Mouse (Mus musculus): ENCODE measurements around the gene Nmnat3. TPM values are rescaled to one million over a fixed set of nuclear protein-coding genes. Genes with fewer than 3 reads are reported as not detected.
A peak's percentile ranks its signal among the peaks of the same experiment; 100 is the strongest.

The Nmnat3 gene
- polyA plus RNA-seq, 1 experiment from 2014 or later, result 1.4 TPM

DNA sequence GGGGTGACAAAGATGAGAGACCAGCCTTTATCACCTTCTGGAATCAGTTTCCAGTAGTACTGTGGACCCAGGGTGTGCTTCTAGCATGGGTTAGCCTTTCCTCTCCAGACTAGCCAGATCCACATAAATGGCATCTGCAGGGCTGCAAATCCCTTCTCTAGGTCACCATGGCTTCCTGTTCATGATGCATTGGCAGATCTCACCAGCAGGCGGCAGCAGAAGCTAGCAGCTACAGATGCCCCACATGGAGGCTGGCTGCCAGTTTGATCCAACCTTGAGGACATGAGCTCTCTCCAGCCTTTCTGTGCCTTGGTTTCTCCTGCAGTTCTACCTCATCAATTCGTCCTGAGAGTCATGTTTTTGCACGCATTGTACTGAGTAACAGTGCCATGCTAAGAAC, 121.9 kb downstream of the Nmnat3 start:
- H3K4me2 ChIP-seq, result no peak overlapping the region
- WGBS, result 35% methylated on average over 3 of the region's 3 CpGs
- no peaks in the 10 kb centered on the region for H3K36me3 ChIP-seq
- H3K27me3 ChIP-seq, result no peaks in the 10 kb centered on the region
- no peak overlapping the region for H3K9ac ChIP-seq
- H3K27ac ChIP-seq (replicated peaks), result no peak overlapping the region
- no peaks in the 10 kb centered on the region for H3K9me3 ChIP-seq
- no peak overlapping the region for H3K4me3 ChIP-seq
- 0 out of 2 replicates have a peak, but pooled peaks cover 3% of the 10 kb centered on the region for H3K4me1 ChIP-seq (replicated peaks)
- no peak for ATAC-seq (ENCODE audit: low FRiP score, low read depth)

- 84% methylated on average over 4 of the region's 4 CpGs for WGBS
- Histone ChIP-seq H3K4me1 (replicated peaks) (no peaks in the 10 kb centered on the region), H3K36me3 (no peaks in the 10 kb centered on the region), H3K9ac (no peak overlapping the region), H3K4me2 (no peak overlapping the region), H3K9me3 (no peaks in the 10 kb centered on the region), H3K27ac (replicated peaks) (no peak overlapping the region), H3K4me3 (no peak overlapping the region), H3K27me3 (no peaks in the 10 kb centered on the region)
- ATAC-seq (ENCODE audit: low FRiP score, low read depth), result no peak
Measured at GRCm38 (mm10) chr9:98415427-98415826, 128.2 kb downstream of the Nmnat3 start.

- no peak overlapping the region for H3K9ac ChIP-seq
- ATAC-seq (ENCODE audit: low FRiP score, low read depth), result no peak
- WGBS, result 44% methylated on average over 7 of the region's 7 CpGs
- 0 out of 2 replicates have a peak, but pooled peaks cover 4% of the 10 kb centered on the region for H3K27me3 ChIP-seq
- H3K27ac ChIP-seq (replicated peaks), result no peak overlapping the region
- H3K9me3 ChIP-seq, result no peaks in the 10 kb centered on the region
- no peak overlapping the region for H3K4me2 ChIP-seq
- no peaks in the 10 kb centered on the region for H3K36me3 ChIP-seq
- no peaks in the 10 kb centered on the region for H3K4me1 ChIP-seq (replicated peaks)
- no peak overlapping the region for H3K4me3 ChIP-seq
Measured at GRCm38 (mm10) chr9:98417919-98418318, 130.7 kb downstream of the Nmnat3 start.

- no peaks in the 10 kb centered on the region for H3K4me1 ChIP-seq (replicated peaks)
- 0 out of 2 replicates have a peak, but pooled peaks cover 4% of the 10 kb centered on the region for H3K27me3 ChIP-seq
- no peaks in the 10 kb centered on the region for H3K36me3 ChIP-seq
- H3K4me3 ChIP-seq, result no peak overlapping the region
- 89% methylated on average over 3 of the region's 3 CpGs for WGBS
- no peak overlapping the region for H3K27ac ChIP-seq (replicated peaks)
- no peak for ATAC-seq (ENCODE audit: low FRiP score, low read depth)
- no peaks in the 10 kb centered on the region for H3K9me3 ChIP-seq
- no peak overlapping the region for H3K4me2 ChIP-seq
- no peak overlapping the region for H3K9ac ChIP-seq
Measured at GRCm38 (mm10) chr9:98418346-98418745, 131.1 kb downstream of the Nmnat3 start.

DNA sequence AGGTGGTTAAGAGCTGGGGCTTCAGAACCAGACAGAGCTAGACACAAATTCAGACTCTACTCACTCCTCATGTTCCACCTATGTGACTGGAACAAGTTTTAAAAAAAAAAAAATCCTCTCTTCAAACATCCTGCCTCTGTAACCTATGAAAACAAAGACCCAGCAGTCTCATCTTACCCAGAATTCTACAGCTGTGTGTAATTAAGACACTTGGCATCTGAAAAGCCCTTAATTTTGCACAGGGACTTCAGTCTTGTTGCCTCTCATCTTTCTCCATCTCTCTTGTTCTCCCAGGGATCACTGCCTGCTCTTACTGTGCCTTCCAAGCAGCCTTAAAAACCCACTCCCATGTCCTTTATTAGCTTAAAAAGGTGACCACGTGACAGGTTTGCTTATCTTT, 133.4 kb downstream of the Nmnat3 start:
- no peak overlapping the region for H3K4me3 ChIP-seq
- H3K4me1 ChIP-seq (replicated peaks), result peaks cover 20% of the 10 kb centered on the region
- H3K36me3 ChIP-seq, result no peaks in the 10 kb centered on the region
- 84% methylated on average over 1 of the region's 1 CpGs for WGBS
- no peak overlapping the region for H3K27ac ChIP-seq (replicated peaks)
- no peak overlapping the region for H3K9ac ChIP-seq
- no peaks in the 10 kb centered on the region for H3K9me3 ChIP-seq
- 0 out of 2 replicates have a peak, but pooled peaks cover 4% of the 10 kb centered on the region for H3K27me3 ChIP-seq
- no peak for ATAC-seq (ENCODE audit: low FRiP score, low read depth)
- no peak overlapping the region for H3K4me2 ChIP-seq

DNA sequence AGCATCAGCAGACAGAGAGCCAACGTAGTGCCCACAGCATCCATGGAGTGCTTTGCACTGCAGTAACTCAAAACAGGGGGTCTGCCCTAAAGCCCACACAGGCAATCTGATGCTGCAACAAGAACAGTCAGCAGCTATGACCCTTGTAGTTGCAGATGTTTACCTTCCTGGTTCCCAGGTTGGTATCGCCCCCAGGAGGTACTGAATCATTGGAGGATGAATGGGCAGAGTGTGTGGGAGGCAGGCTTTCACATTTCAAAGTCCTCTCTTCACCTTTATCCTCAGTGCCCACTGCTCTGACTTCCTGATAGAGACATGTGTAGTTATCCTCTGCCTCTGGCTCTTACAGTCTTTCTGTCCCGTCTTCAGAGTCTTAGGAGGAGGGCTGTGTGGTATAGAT, 134.7 kb downstream of the Nmnat3 start:
- H3K4me2 ChIP-seq, result no peak overlapping the region
- peaks cover 23% of the 10 kb centered on the region for H3K4me1 ChIP-seq (replicated peaks)
- no peak for ATAC-seq (ENCODE audit: low FRiP score, low read depth)
- no peak overlapping the region for H3K4me3 ChIP-seq
- no peak overlapping the region for H3K9ac ChIP-seq
- WGBS, result 57% methylated on average over 3 of the region's 3 CpGs
- H3K9me3 ChIP-seq, result no peaks in the 10 kb centered on the region
- no peak overlapping the region for H3K27ac ChIP-seq (replicated peaks)
- H3K36me3 ChIP-seq, result no peaks in the 10 kb centered on the region
- 0 out of 2 replicates have a peak, but pooled peaks cover 10% of the 10 kb centered on the region for H3K27me3 ChIP-seq

DNA sequence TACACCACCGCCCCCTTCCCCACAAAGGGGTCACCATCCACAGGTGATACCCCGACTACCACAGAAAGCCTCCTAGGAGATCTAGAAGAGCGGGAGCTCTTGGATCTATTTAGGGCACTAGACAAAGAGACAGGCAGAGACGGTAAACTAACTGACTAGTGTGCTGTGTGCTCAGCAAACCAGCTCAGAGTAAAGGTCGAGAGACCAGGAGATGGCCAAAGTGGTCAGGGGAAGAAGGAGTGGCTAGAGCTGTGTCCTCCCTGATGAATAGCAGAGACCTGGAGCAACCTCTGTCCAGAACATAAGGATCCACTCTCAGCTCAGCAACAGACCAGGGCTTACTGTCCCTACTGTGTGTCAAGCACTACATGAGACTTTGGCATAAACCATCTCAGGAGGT, 135.4 kb downstream of the Nmnat3 start, which contains the start of gene Rbp1:
Gene Rbp1 (plus strand): TSS at position 306 of the 400 bp plus-strand sequence.
- Histone ChIP-seq H3K4me2 (peak within 1 kb of the TSS; percentile 89), H3K4me3 (no peak within 1 kb of the TSS), H3K9me3 (no peaks in the 10 kb centered on the region)

GRCm38 (mm10) chr9:98423691-98424090, 136.5 kb downstream of the Nmnat3 start:
- Histone ChIP-seq H3K9ac (no peak overlapping the region), H3K27ac (replicated peaks) (no peak overlapping the region), H3K4me1 (replicated peaks) (peaks cover 29% of the 10 kb centered on the region), H3K9me3 (no peaks in the 10 kb centered on the region), H3K36me3 (no peaks in the 10 kb centered on the region), H3K4me2 (peak overlapping the region; percentile 89), H3K4me3 (peak overlapping the region; percentile 50; the same call in 1 of the 2 replicates), H3K27me3 (0 out of 2 replicates have a peak, but pooled peaks cover 10% of the 10 kb centered on the region)
- no peak for ATAC-seq (ENCODE audit: low FRiP score, low read depth)
- WGBS, result 7% methylated on average over 4 of the region's 4 CpGs

More for the DNA sequence above, 135.4 kb downstream of the Nmnat3 start, which contains the start of gene Rbp1:
- Histone ChIP-seq H3K4me1 (replicated peaks) (peaks cover 23% of the 10 kb centered on the region), H3K27ac (replicated peaks) (no peak within 1 kb of the TSS), H3K36me3 (no peaks in the 10 kb centered on the region), H3K9ac (no peak within 1 kb of the TSS), H3K27me3 (0 out of 2 replicates have a peak, but pooled peaks cover 10% of the 10 kb centered on the region)
- no peak for ATAC-seq (ENCODE audit: low FRiP score, low read depth)
- WGBS, result 88% methylated on average over 5 of the region's 5 CpGs

DNA sequence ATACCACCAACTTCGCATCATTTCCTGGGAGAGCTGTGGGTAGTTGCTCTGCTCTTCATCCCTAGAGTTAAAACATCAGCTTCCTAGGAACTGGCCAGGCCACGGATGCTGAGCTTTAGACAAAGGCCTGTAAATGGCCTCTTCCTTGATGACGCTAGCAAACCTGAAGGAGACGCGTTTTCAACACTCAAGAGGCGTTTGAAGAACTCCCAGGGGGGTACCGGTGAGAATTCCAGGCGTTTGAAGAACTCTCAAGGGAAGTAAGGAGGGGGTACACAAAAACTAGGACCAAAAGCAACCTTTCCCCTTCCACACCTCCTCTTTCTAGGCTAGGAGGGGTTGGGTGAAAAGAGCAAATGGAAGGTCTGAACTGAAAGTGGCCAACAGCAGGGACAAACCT, 137.1 kb downstream of the Nmnat3 start:
- peak overlapping the region; percentile 89 for H3K4me2 ChIP-seq
- H3K27ac ChIP-seq (replicated peaks), result no peak overlapping the region; the same call in 1 of the 2 replicates
- no peaks in the 10 kb centered on the region for H3K36me3 ChIP-seq
- peaks cover 33% of the 10 kb centered on the region for H3K4me1 ChIP-seq (replicated peaks)
- H3K9ac ChIP-seq, result peak overlapping the region; percentile 47
- no peak for ATAC-seq (ENCODE audit: low FRiP score, low read depth)
- H3K27me3 ChIP-seq, result 0 out of 2 replicates have a peak, but pooled peaks cover 10% of the 10 kb centered on the region
- H3K4me3 ChIP-seq, result peak overlapping the region; percentile 50
- WGBS, result 6% methylated on average over 8 of the region's 8 CpGs
- H3K9me3 ChIP-seq, result no peaks in the 10 kb centered on the region

DNA sequence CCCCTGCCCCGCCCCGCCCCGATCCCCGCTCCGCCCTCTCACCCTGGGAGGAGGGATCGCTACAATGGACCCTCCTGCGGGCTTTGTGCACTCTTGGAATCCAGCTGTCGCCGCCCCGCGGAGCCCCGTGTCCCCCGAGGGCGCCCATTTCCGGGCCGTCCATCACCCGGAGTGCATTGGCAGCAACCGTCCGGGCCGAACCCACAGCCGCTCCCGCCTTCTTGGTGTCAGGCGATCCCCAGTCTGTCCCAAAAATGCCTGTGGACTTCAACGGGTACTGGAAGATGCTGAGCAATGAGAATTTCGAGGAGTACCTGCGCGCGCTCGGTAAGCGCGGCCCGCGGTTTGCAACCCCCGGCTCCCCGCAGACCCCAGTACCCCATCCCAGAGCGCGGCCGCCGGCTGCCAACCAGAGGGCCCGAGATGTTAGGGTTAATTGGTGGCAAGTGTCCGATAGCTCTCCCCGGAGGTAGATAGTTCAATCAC, 137.5 kb downstream of the Nmnat3 start:
- Histone ChIP-seq H3K9me3 (no peaks in the 10 kb centered on the region), H3K9ac (peak overlapping the region; percentile 47), H3K27ac (replicated peaks) (peak overlapping the region; percentile 57), H3K4me3 (peak overlapping the region; percentile 50), H3K4me2 (peak overlapping the region; percentile 89), H3K36me3 (no peaks in the 10 kb centered on the region), H3K27me3 (0 out of 2 replicates have a peak, but pooled peaks cover 10% of the 10 kb centered on the region), H3K4me1 (replicated peaks) (peaks cover 38% of the 10 kb centered on the region)
- ATAC-seq (ENCODE audit: low FRiP score, low read depth), result no peak; the same call in 1 of the 2 replicates
- under 1% methylated on average over 39 of the region's 42 CpGs for WGBS

- WGBS, result 7% methylated on average over 19 of the region's 19 CpGs
- peak overlapping the region; percentile 89 for H3K4me2 ChIP-seq
- H3K9ac ChIP-seq, result no peak overlapping the region
- H3K27ac ChIP-seq (replicated peaks), result no peak overlapping the region; the same call in 1 of the 2 replicates
- H3K4me3 ChIP-seq, result peak overlapping the region; percentile 50
- H3K4me1 ChIP-seq (replicated peaks), result peaks cover 42% of the 10 kb centered on the region
- ATAC-seq (ENCODE audit: low FRiP score, low read depth), result no peak
- H3K27me3 ChIP-seq, result 0 out of 2 replicates have a peak, but pooled peaks cover 10% of the 10 kb centered on the region
- no peaks in the 10 kb centered on the region for H3K9me3 ChIP-seq
- no peaks in the 10 kb centered on the region for H3K36me3 ChIP-seq
Measured at GRCm38 (mm10) chr9:98425351-98425880, 138.2 kb downstream of the Nmnat3 start.

DNA sequence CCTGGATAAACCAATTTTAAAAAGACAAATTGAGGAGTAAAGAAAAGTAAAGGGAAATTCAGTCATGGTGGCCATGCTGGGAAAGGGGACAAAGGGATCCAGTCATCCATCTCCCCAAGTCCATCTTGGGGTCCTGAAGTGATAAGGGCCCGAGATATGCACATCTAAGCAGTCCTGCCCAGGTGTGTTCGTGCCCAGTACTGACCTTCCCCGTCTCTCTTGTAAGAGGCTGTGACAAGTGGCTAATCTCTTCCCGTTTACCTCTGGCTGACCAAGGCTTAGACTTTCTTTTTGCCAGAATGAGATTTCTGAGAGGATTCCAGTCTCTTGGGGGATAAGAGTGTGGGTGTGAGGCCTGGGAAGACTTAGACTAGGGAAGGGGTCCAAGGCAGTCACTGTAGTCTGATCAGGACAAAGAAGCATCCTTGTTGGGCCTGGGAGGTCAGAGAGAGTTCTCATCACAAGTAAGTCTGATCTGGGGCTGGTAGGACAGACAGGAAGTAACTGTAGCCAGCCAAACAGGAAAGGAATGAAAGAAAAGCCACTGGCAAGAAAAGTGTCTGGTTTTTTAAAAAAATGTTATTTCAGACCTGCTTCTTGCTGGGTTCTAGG, 140.8 kb downstream of the Nmnat3 start:
- Histone ChIP-seq H3K4me2 (peak overlapping the region; percentile 89; the same call in 1 of the 2 replicates), H3K9me3 (no peaks in the 10 kb centered on the region), H3K36me3 (no peaks in the 10 kb centered on the region), H3K27me3 (0 out of 2 replicates have a peak, but pooled peaks cover 9% of the 10 kb centered on the region), H3K9ac (no peak overlapping the region), H3K27ac (replicated peaks) (no peak overlapping the region), H3K4me1 (replicated peaks) (peaks cover 42% of the 10 kb centered on the region), H3K4me3 (no peak overlapping the region)
- 78% methylated on average over 4 of the region's 4 CpGs for WGBS
- ATAC-seq (ENCODE audit: low FRiP score, low read depth), result no peak
